Mouse (Mus musculus) liver, embryonic 16.5 days (tissue): ENCODE results near the gene Mark1. TPM values are rescaled to one million over a fixed set of nuclear protein-coding genes. Genes with fewer than 3 reads are reported as not detected.

ENCODE experiments used
- ATAC-seq: fragments of 200-750 bp; cut with Nextera tagmentation; 2 replicates; pipeline ENCODE4 v1.8.0; 2017; ENCODE audit warnings: low read depth, mild to moderate bottlenecking, moderate number of reproducible peaks, moderate library complexity
- H3K27ac ChIP-seq: fragments of 300-500 bp; sonication (generic); 2 replicates; pipeline ENCODE4 v1.5.1; 2014; ENCODE audit warnings: mild to moderate bottlenecking, low read length
- H3K27me3 ChIP-seq: fragments of 300-500 bp; sonication (generic); 2 replicates; pipeline ENCODE4 v1.6.1; 2014; ENCODE audit warnings: low read depth, low read length, mixed read lengths; ENCODE audit not compliant: control insufficient read depth, insufficient read depth
- H3K36me3 ChIP-seq: fragments of 300-500 bp; sonication (generic); 2 replicates; pipeline ENCODE4 v1.6.1; 2014; ENCODE audit warnings: mild to moderate bottlenecking; ENCODE audit not compliant: control insufficient read depth, insufficient read depth
- H3K4me1 ChIP-seq: fragments of 300-500 bp; sonication (generic); 2 replicates; pipeline ENCODE4 v1.6.1; 2014; ENCODE audit warnings: low read depth, low read length, mixed read lengths; ENCODE audit not compliant: control insufficient read depth
- H3K4me2 ChIP-seq: fragments of 300-500 bp; sonication (generic); 2 replicates; pipeline ENCODE4 v1.6.1; 2014; ENCODE audit warnings: low read depth, low read length, mixed read lengths
- H3K4me3 ChIP-seq: fragments of 300-500 bp; sonication (generic); 2 replicates; pipeline ENCODE4 v1.5.1; 2014; ENCODE audit warnings: low read depth, mild to moderate bottlenecking, low read length
- H3K9ac ChIP-seq: fragments of 300-500 bp; sonication (generic); 2 replicates; pipeline ENCODE4 v1.6.1; 2014; ENCODE audit warnings: low read depth, low read length
- H3K9me3 ChIP-seq: fragments of 300-500 bp; sonication (generic); replicated peaks from 2 replicates; pipeline ENCODE4 v1.6.1; 2016; ENCODE audit warnings: low read length; ENCODE audit not compliant: control insufficient read depth
- WGBS: fragments of 180-500 bp; shearing (Covaris S2); extraction: QIAGEN DNeasy Blood & Tissue Kit; methylation state at CpG from one replicate; pipeline ENCODE4 v1.1.7; 2014; ENCODE audit not compliant: insufficient replicate concordance; 5-methylcytosine and 5-hydroxymethylcytosine counted together
- polyA plus RNA-seq: library from polyadenylated mRNA; unstranded; fragments of >200 nt; fragmentation: Nextera tagmentation; extraction: Ambion mirVana; gene quantifications from 2 replicates; pipeline ENCODE4 v1.2.1, GENCODE M21; 2015

Gene Mark1
- polyA plus RNA-seq, 1 experiment from 2014 or later: 0.22 TPM

DNA sequence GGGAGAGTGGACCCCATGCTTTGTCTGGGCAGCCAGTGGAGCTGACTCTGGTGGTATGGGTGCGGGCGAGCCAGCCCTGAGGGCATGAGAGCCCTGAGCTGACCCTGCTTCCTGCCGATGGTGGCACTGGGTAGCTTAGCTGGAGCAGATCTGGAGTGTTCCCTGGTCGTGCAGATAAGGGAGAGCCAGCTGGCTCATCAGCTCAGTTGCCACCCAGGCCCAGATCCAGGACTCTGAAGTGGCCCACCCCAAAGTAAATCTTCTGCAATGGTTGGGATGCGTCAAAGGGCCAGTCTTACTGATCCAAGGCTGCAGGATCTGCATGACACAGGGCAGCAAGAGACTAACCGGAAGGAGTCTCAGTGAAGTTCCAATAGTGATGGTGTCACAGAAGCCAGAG lies 109.9 kb downstream of the Mark1 start:
- Histone ChIP-seq H3K4me2 (no peak overlapping the region), H3K27ac (no peak overlapping the region), H3K4me3 (no peak overlapping the region), H3K27me3 (no peaks in the 10 kb centered on the region), H3K4me1 (no peaks in the 10 kb centered on the region), H3K9me3 (no peaks in the 10 kb centered on the region), H3K36me3 (no peaks in the 10 kb centered on the region), H3K9ac (no peak overlapping the region)
- 61% methylated on average over 6 of the region's 6 CpGs for WGBS
- ATAC-seq: no peak

DNA sequence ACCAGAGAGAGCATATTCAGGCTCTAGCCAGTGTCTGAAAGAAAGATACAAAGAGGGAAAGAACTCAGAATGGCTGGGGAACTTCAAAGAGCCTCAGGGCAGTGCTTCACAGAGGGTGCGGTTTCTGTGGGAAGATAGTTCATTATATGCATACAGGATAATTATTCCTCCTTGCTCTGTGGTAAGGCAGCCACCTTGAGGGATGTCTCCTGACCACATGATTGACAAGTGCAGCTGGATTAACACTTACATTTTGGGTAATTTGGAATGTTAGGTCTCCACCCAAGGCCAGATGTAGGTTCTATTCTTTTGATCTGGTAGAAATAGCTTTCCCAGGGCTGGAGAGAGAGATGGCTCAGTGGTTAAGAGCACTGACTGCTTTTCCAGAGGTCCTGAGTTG lies 113.2 kb downstream of the Mark1 start:
- Histone ChIP-seq H3K9me3 (no peaks in the 10 kb centered on the region), H3K4me1 (no peaks in the 10 kb centered on the region), H3K4me2 (no peak overlapping the region), H3K4me3 (no peak overlapping the region), H3K27me3 (peaks cover 26% of the 10 kb centered on the region), H3K27ac (no peak overlapping the region), H3K9ac (no peak overlapping the region), H3K36me3 (no peaks in the 10 kb centered on the region)
- no peak for ATAC-seq
- 62% methylated on average over 1 of the region's 1 CpGs for WGBS

- WGBS: 2% methylated on average over 77 of the region's 77 CpGs
- H3K4me3 ChIP-seq: peak within 1 kb of the TSS; percentile 60
- H3K27ac ChIP-seq: peak within 1 kb of the TSS; percentile 66
- peak within 1 kb of the TSS; percentile 24 for H3K4me2 ChIP-seq
- H3K27me3 ChIP-seq: peaks cover 26% of the 10 kb centered on the region
- no peaks in the 10 kb centered on the region; the same call in 1 of the 2 replicates for H3K4me1 ChIP-seq
- H3K9me3 ChIP-seq: no peaks in the 10 kb centered on the region
- peak within 1 kb of the TSS; percentile 51 for H3K9ac ChIP-seq
- H3K36me3 ChIP-seq: no peaks in the 10 kb centered on the region
- peak; percentile 92 for ATAC-seq
Measured at GRCm38 (mm10) chr1:184882281-184883268, 116.8 kb downstream of the Mark1 start, which contains the start of gene C130074G19Rik. Gene C130074G19Rik (minus strand): TSS chr1:184883218.

DNA sequence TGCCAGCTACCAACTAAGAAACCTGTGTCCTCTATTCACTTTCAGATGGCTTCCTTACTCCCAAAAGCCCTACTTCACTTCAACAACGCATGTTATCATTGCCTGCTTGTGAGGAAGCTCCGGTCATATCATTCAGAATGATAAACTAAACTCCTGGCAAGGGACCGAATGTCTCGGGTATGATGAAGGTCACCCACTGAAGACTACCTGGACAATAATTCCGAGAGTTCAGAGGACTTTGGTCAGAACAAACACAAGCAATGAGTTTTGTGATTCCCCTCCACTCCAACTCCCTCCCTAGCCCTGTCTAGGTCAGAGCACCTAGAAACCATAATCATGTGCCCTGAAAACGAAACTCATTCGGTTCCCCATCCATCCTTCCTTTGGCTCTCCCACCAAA lies 117.5 kb downstream of the Mark1 start:
- no peaks in the 10 kb centered on the region for H3K36me3 ChIP-seq
- ATAC-seq: no peak
- H3K4me3 ChIP-seq: peak overlapping the region; percentile 60
- peaks cover 26% of the 10 kb centered on the region for H3K27me3 ChIP-seq
- H3K27ac ChIP-seq: peak overlapping the region; percentile 66
- H3K9ac ChIP-seq: peak overlapping the region; percentile 42; the same call in 1 of the 2 replicates
- WGBS: 30% methylated on average over 7 of the region's 7 CpGs
- H3K4me2 ChIP-seq: peak overlapping the region; percentile 24
- H3K9me3 ChIP-seq: no peaks in the 10 kb centered on the region
- no peaks in the 10 kb centered on the region; the same call in 1 of the 2 replicates for H3K4me1 ChIP-seq

GRCm38 (mm10) chr1:184881211-184881610 lies 118.2 kb downstream of the Mark1 start:
- Histone ChIP-seq H3K4me1 (no peaks in the 10 kb centered on the region; the same call in 1 of the 2 replicates), H3K4me3 (peak overlapping the region; percentile 60), H3K27me3 (peaks cover 26% of the 10 kb centered on the region), H3K36me3 (no peaks in the 10 kb centered on the region), H3K27ac (no peak overlapping the region), H3K9ac (no peak overlapping the region), H3K9me3 (no peaks in the 10 kb centered on the region), H3K4me2 (peak overlapping the region; percentile 24)
- no peak for ATAC-seq
- WGBS: 65% methylated on average over 5 of the region's 5 CpGs

- no peak overlapping the region for H3K9ac ChIP-seq
- H3K27me3 ChIP-seq: peaks cover 26% of the 10 kb centered on the region
- ATAC-seq: no peak
- no peaks in the 10 kb centered on the region; the same call in 1 of the 2 replicates for H3K4me1 ChIP-seq
- WGBS: 63% methylated on average over 6 of the region's 6 CpGs
- H3K9me3 ChIP-seq: no peaks in the 10 kb centered on the region
- H3K36me3 ChIP-seq: no peaks in the 10 kb centered on the region
- H3K27ac ChIP-seq: no peak overlapping the region
- H3K4me3 ChIP-seq: no peak overlapping the region
- no peak overlapping the region for H3K4me2 ChIP-seq
Measured at GRCm38 (mm10) chr1:184878860-184879259, 120.5 kb downstream of the Mark1 start.

DNA sequence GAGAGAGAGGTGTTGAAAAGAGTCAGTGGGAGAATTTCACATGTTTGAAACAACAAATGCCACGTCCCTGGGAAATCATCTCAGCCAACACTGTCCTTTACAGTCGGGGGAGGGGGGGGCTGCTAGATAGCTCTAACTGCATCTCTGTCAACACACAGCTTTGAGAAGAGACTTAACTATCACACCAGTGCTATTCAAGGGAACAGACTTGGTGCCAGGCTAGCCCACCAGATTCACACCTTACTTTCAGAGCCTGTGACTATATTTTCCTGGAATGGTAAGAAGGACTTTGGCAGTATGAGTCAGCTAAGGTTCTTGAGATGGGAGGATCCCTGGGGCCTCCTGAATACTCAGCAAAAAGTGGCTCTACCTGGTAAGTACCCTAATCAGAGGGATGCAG lies 122.1 kb downstream of the Mark1 start:
- 43% methylated on average over 2 of the region's 2 CpGs for WGBS
- H3K4me1 ChIP-seq: peaks cover 2% of the 10 kb centered on the region

DNA sequence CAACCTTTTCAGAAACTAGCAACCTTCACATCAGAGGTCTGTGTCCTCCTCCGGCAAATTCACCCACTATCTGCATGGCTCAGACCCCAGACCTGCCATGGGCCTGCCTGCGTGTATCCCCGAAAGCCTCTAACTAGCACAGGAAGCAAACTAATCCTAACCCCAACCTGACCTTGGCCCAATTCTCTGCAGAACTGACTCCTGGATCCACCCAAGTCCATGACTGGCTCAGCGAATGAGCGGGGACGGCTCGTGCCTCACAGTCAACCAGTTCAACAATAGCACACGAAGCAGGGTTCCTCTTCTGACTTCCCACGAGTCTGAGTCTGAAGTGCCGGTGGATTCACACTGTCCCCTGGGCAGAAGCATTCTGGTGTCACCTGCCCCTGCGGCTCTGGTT lies 125.5 kb downstream of the Mark1 start:
- H3K27me3 ChIP-seq: no peaks in the 10 kb centered on the region
- no peak overlapping the region for H3K27ac ChIP-seq
- no peak overlapping the region for H3K4me3 ChIP-seq
- no peaks in the 10 kb centered on the region for H3K36me3 ChIP-seq
- peaks cover 7% of the 10 kb centered on the region for H3K4me1 ChIP-seq
- WGBS: 65% methylated on average over 11 of the region's 11 CpGs
- no peak for ATAC-seq
- no peak overlapping the region for H3K9ac ChIP-seq
- no peak overlapping the region for H3K4me2 ChIP-seq
- no peaks in the 10 kb centered on the region for H3K9me3 ChIP-seq

More for the DNA sequence above, 122.1 kb downstream of the Mark1 start:
- H3K36me3 ChIP-seq: no peaks in the 10 kb centered on the region
- no peaks in the 10 kb centered on the region for H3K9me3 ChIP-seq
- peaks cover 11% of the 10 kb centered on the region for H3K27me3 ChIP-seq
- no peak overlapping the region for H3K27ac ChIP-seq
- no peak overlapping the region for H3K9ac ChIP-seq
- no peak overlapping the region for H3K4me3 ChIP-seq
- no peak for ATAC-seq
- no peak overlapping the region for H3K4me2 ChIP-seq
